Mouse (Mus musculus) ovary, postnatal 10 days (tissue): Measurements from ENCODE around the gene Shroom4.
"Not testable (repeated sequence)": the region's sequence is repeated elsewhere in the genome, so short reads cannot be mapped to it uniquely, and the experiment has no call there.

ENCODE experiments used
- DNase-seq: peaks from one replicate; pipeline ENCODE4 v3.0.0; 2022; ENCODE audit warnings: low spot score

Gene Shroom4

GRCm38 (mm10) chrX:6399626-6400397 is at the start of gene Shroom4:
Gene Shroom4 (plus strand): TSS chrX:6399854.
- peak; percentile 21 for DNase-seq

- DNase-seq = no peak
Measured at GRCm38 (mm10) chrX:6356876-6357275, 42.8 kb upstream of the Shroom4 start.

- no peak for DNase-seq
Measured at GRCm38 (mm10) chrX:6357503-6358114, 42.0 kb upstream of the Shroom4 start.

- no peak for DNase-seq
Measured at GRCm38 (mm10) chrX:6368822-6369221, 30.8 kb upstream of the Shroom4 start.

- DNase-seq = no peak
Measured at GRCm38 (mm10) chrX:6370706-6371105, 28.9 kb upstream of the Shroom4 start.

DNA sequence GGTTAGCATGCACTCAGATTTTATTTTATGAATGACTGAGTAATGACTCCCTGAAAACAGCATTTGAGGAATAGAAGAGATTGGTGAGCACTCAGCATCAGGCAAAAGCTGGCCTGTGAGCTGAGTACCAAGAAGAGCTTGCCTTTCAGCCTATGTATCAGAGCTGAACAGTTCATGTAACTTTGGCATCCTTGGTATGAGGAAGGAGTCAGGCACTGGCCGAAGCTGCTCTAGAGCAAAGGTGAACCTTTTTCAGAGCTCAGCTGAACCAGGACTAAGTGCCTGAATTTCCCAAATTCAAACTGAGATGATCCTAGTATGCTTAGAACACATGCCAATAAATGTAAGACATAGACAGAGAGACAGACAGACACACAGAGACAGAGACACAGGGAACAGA is 5.8 kb upstream of the Shroom4 start:
- no peak for DNase-seq

- no peak for DNase-seq
Measured at GRCm38 (mm10) chrX:6399193-6399592, 461 bp upstream of the Shroom4 start.

DNA sequence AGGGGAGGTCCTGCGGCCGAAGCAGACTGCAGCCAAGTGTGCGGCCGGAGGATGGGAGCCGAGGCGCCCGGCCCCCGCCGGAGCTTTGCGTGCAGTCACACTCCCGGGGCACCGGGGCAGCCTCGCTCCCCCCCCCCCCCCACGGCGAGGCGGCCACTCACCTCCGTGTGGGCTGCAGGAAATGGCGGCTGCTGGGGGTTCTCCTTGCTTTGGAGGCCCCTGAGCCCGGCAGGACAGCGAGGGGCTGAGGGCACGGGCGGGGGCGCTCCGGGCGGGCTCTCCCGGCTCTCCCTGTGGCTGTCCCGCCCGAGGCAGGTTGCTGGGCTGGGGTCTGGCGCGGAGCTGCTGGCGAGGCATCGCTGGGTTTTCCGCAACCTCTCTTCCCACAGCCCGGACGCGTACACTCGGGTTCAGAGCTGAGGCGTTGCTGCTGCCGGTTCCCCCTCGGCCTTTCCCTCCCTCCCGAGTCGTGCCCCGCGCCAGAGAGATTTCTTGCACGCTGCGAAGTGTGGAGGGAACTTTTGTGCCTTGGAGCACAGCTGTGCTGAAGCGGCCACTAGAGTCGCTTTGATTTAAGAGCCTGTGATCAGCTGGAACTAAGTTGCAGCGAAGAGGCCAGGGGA is 855 bp downstream of the Shroom4 start:
- DNase-seq = peak; percentile 7

GRCm38 (mm10) chrX:6402921-6403320 is 3.3 kb downstream of the Shroom4 start:
- DNase-seq = no peak

DNA sequence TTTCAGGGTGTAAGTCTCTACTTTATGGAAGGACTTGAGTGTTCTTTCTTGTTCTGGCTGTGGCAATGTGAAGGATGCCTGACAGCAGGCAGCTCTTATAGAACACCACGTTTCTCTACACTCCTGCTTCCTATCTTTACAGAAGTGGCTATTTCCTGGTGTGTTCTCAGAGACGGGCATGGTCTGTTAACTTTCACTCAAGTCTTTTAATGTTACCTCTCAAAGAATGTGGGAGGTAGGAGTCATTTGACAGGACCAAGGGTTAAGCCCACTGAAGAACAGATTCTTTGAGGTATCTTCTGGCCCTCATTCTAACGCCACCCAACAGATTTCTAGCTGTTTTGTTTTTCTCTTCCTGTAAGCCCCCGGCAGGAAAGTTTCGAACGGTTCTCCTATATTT is 9.5 kb downstream of the Shroom4 start:
- no peak for DNase-seq

GRCm38 (mm10) chrX:6415412-6415811 is 15.8 kb downstream of the Shroom4 start:
- no peak for DNase-seq

GRCm38 (mm10) chrX:6415936-6416335 is 16.3 kb downstream of the Shroom4 start:
- no peak for DNase-seq

- no peak for DNase-seq
Measured at GRCm38 (mm10) chrX:6418140-6418539, 18.5 kb downstream of the Shroom4 start.

DNA sequence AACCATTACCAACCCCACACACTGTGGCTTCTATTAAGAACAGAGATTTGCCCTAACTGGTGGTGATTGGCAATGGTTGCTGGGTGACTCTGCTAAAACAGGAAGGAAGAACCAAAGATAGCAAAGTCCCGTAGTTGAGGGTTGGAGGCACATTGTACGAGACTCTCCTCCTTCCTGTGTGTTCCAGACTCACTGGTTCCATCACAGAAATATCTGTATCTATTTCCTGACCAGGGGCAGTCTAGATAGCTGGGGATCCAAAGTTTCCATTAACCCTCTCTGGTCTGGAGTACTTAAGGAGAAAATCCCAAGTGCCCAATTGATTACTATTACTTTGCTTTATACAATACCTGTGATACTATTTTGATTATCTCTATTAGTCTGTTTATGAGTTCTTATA is 35.6 kb downstream of the Shroom4 start:
- DNase-seq = no peak

GRCm38 (mm10) chrX:6446422-6446821 is 46.8 kb downstream of the Shroom4 start:
- no peak for DNase-seq

DNA sequence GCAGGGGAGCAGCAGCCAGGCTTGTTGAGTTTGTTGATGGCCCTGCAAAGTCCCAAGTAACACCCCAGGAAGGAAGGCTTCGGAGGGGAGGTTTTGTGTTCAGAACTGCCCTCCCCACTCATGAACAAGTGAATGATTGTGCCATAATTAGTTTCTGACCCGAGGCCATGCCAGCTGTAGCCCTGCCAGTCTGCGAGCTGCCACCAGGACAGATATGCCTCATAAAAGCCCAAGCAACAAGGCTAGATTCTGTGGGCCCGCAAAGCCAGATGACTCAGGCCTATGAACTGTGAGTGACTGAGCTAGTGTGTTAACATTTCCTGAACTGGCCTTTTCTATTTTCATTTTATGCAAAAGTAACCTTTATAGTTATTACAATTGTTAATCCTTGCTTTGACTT is 48.3 kb downstream of the Shroom4 start:
- DNase-seq = no peak

DNA sequence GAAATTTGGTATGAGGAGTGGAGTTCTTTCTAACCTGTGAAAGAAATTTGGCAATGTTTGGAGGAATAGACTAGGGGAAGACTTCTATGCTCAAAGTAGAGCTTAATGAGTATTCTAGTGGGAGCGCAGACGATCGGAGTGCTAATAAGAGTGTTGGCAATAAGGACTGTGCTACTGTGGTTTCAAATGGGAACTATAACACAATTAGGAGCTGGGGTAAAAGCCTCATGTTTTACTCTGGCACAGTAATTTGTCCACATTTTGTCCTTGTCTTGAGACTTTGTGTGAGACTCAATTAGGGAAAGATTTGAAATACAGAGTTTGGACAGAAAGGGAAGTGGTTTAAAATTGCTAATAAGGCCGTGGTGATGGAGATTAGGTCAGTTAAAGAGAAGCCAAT is 53.6 kb downstream of the Shroom4 start:
- no peak for DNase-seq

- not testable (repeated sequence) for DNase-seq
Measured at GRCm38 (mm10) chrX:6469251-6469650, 69.6 kb downstream of the Shroom4 start.

GRCm38 (mm10) chrX:6472563-6472962 is 72.9 kb downstream of the Shroom4 start:
- not testable (repeated sequence) for DNase-seq

- no peak for DNase-seq
Measured at GRCm38 (mm10) chrX:6475177-6475576, 75.5 kb downstream of the Shroom4 start.

DNA sequence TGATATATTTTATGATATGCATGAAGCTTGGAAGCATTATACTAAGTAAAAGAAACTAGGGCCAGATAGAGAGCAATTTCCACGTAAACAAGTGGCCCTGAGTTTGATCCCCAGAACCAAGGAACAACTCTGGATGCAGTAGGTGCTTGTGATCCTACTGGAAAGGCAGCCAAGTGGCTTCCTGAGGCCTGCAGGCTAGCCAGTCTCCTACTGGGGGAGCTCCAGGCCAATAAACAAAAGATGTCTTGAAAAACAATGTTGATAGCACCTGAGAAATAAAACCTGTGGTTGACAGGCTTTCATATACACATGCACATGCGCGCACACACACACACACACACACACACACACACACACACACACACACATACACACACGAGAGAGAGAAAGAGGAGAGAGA is 82.6 kb downstream of the Shroom4 start:
- no peak for DNase-seq

DNA sequence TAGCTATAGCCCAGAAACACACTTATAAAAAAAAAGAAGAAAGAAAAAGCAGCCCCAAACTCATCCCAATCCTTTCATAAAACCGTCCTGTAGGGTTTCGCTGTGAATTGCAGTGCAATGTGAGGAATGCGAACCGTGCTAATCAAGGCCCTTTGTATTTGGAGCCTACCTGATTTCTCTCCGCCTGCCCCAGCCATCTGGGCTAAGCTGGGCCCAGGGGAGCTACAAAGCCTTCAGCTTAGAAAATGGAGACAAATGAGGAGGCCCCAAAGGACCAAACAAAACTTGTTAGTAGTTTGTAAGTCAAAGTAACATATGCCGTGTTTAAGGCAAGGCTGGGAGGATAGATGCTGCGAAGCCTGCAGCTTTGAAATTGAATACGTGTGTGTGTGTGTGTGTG is 84.2 kb downstream of the Shroom4 start:
- no peak for DNase-seq

DNA sequence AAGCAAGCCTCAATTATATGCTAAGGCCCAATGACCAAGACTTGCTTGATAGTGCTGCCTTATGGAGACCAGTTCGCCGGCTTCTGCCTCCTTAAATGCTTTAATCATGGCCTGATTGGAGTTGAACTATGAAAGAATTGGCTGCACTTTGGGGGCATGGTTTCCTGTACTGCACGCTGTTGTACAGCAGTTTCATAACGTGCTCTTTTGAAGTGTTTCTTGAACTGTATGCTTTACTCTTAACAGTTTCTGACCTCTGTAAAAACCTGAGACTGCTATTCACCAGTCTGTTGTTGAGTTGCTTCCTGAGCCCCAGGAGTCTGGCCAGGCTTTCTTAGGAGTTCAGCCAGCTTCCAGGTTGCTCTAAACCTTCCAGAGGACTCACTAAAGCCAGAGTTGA is 90.8 kb downstream of the Shroom4 start:
- no peak for DNase-seq
